Mouse (Mus musculus) Patski (cell line): ENCODE data around the gene Fam124b. TPM values are rescaled to one million over a fixed set of nuclear protein-coding genes. Genes with fewer than 3 reads are reported as not detected.

Experiments used
- ATAC-seq: fragments of 100-300 bp; one replicate; pipeline ENCODE4 v1.8.0; 2021
- CTCF ChIA-PET: fragments of 350-600 bp; sonication (Branson Sonifier 250); formaldehyde crosslinking; loops from one replicate; lab custom pipeline; 2022; ENCODE audit warnings: inconsistent platforms; lab: Charles Lee
- POLR2A ChIA-PET: fragments of 350-600 bp; sonication (Branson Sonifier 250); formaldehyde crosslinking; loops from one replicate; lab custom pipeline; 2022; ENCODE audit warnings: antibody characterized with exemption, inconsistent platforms; lab: Charles Lee
- DNase-seq: peaks from one replicate; pipeline ENCODE4 v3.0.0-alpha.2; 2011; ENCODE audit warnings: low read depth, low spot score
- H3K27me3 ChIP-seq: fragments of 371-371 bp; one replicate; pipeline ENCODE4 v1.5.1; 2021
- CTCF ChIP-seq: fragments of 100-300 bp; IDR thresholded peaks from one replicate; pipeline ENCODE4 v1.5.1; 2021
- in situ Hi-C: fragments of 300-500 bp; cut with MboI; formaldehyde crosslinking; loops from 3 replicates; pipeline ENCODE4 v1.11.1; 2018; ENCODE audit warnings: low pct_unique_long_range_greater_than_20kb, mixed read lengths
- polyA plus RNA-seq: library from polyadenylated mRNA; unstranded; gene quantifications from one replicate; pipeline ENCODE4 v1.2.3, GENCODE M21; 2021

Gene Fam124b
- polyA plus RNA-seq = not detected

DNA sequence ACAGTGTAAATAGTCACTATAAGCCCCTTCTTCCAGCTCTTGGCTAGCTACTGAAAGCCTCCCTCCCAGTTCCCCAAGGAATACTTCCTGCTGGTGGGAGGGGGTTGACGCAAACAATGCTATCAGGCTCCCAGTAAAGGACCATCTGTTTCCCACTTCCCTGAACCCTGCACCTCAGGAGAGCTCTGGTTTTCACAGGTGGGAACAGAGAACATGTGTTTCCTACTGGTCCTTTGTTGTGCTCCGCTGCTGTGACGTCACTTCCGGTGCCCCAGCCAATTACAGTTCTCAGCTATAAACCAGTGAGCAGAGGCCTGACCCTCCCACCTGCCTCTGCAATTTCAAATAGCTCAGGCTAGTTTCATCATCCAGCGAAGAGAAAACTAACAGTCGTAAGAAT lies at the start of gene Fam124b:
TSS of gene Fam124b (minus strand) at position 206 of the 400 bp plus-strand sequence.
- ChIA-PET CTCF (interaction anchor here (1.7 to 1.8 kb wide), 2 partner anchors 9 to 15 kb away, joined by 4 to 6 read pairs; no protein-coding TSS in a partner anchor), POLR2A (no interaction called here)
- in situ Hi-C loops = no loop called here
- TF ChIP-seq CTCF = no peak
- peaks cover 8% of the 10 kb centered on the region for H3K27me3 ChIP-seq
- DNase-seq (no peak), ATAC-seq (no peak)

DNA sequence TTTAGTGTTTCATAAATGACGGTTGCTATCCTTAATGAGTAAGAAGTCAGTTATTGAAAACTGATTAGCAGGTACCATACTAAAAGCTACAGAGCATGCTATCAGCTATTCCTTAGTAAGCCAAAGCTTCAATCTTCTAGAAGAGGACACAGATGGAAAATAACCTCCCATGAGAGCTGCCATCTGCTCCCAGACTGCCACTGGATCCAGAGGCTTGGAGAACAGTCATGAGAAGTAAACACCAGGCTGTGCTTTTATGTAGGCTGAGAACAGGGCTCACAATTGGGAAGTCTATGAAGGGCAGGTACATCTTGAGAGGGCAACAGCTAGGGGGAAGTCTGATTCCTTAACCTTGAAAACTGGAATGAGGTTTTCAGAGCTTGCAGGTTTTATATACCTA lies 42.2 kb upstream of the Fam124b start:
- ATAC-seq = no peak
- TF ChIP-seq CTCF = no peak
- no peak for DNase-seq
- ChIA-PET CTCF (no interaction called here), POLR2A (no interaction called here)
- in situ Hi-C loops = no loop called here
- H3K27me3 ChIP-seq = no peaks in the 10 kb centered on the region

DNA sequence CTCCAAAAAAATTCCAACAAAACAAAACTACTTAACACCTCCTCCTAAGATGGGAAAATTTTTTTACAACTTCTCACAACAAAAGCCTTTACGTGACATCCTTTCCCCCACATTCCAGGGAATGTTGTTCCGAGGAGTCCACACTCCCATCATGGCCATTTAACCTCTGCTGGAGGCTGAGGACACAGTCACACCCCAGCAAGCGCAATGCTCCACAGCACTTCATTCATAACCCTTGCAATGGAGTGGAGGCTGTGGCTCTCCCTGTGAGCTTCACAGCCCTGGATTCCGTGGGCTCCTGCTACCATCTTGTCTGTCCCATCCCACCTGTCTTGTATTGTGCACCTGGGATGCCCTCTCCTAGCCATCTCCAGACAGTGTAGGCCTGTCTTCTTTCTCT lies 40.4 kb upstream of the Fam124b start:
- ATAC-seq (peak; percentile 66), DNase-seq (no peak)
- POLR2A ChIA-PET = interaction anchor here (0.5 kb wide), 1 partner anchor 1412 kb away, joined by 3 read pairs; no protein-coding TSS in a partner anchor
- in situ Hi-C loops = no loop called here
- no peak for TF ChIP-seq CTCF
- no peaks in the 10 kb centered on the region for H3K27me3 ChIP-seq
- CTCF ChIA-PET = no interaction called here

DNA sequence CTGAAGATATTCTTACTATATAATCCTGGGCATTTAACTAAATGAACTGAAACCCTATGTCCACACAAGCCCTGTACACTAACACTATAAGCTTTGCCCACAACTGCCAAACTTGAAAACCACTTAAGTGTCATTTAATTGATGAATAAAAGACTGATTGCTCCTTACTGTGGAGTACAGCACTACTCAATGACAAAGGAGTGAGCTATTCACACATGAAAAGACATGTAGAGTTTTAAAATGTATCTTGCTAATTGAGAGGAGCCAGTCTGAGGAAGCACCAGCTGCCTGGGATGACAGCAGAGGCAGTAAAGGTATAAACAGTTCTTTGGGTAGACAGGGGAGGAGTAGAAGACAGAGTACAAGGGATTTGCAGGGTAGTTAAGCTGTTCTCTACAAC lies 35.0 kb upstream of the Fam124b start:
- ChIA-PET POLR2A (no interaction called here), CTCF (interaction anchor here (0.8 to 1.3 kb wide), 2 partner anchors 8 to 10 kb away, joined by 3 to 4 read pairs; no protein-coding TSS in a partner anchor)
- in situ Hi-C loops = no loop called here
- H3K27me3 ChIP-seq = no peaks in the 10 kb centered on the region
- TF ChIP-seq CTCF = no peak
- ATAC-seq (no peak), DNase-seq (no peak)

DNA sequence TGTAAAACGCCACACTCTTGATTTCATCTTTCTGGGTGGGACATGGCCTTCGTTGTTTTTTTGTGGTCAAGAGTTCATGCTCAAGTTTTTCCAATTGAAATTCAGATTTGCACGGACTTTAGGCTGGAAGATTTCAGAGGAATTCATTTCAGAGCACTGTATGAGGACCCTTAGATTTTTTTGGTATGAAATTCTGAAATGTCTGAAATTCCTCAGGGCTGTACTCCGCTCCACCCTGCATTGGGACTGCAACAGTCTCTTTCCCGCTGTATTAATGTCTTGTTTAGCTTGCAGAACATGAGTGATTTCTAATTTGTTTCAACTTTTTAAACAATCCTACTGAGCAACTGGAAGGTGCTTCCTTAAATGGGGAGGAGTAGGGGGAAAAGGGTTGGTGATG lies 32.0 kb upstream of the Fam124b start:
- ChIA-PET CTCF (no interaction called here), POLR2A (no interaction called here)
- in situ Hi-C loops = no loop called here
- DNase-seq = no peak
- no peak for ATAC-seq
- no peak for TF ChIP-seq CTCF
- no peaks in the 10 kb centered on the region for H3K27me3 ChIP-seq

DNA sequence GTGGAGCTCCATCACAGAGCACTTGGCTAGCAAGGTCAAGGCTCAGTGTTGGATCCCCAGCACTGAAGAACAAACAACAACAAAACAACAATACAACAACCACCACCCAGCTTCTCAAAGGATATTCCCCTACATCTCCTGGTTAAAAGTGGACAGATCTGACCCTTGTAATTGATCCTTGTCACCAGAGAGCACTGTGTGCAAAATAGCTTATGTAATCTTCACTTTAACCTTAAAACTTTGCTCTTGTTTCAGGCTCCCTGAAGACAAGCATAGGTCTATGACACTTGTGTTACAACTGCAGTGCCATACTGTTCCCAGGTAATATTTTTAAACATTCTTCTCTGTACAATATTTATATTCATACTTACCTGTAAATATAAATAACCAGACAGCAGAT lies 28.9 kb upstream of the Fam124b start:
- in situ Hi-C loops = no loop called here
- no peak for TF ChIP-seq CTCF
- ATAC-seq (no peak), DNase-seq (no peak)
- H3K27me3 ChIP-seq = no peaks in the 10 kb centered on the region
- CTCF ChIA-PET = interaction anchor here (1.2 kb wide), 1 partner anchor 29 kb away, joined by 3 read pairs; no protein-coding TSS in a partner anchor
- POLR2A ChIA-PET = no interaction called here

DNA sequence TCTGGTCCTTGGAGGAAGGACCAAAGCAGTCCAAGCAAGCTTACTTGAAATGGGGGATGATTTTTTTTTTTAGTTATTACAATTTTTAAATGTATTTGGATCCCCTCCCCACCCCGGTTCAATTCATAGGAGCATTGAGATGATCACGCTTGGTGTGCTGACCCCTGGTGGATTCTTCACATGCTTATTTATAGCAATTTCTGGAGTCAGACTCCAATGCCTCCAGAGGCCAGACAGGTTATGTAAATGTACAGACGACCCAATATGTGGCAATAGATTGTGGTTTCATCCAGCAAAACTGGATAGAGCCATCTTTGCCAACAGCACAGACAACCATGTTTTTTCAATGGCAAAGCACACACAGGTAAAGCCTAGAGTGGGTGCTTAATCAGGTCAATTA lies 25.9 kb upstream of the Fam124b start:
- CTCF ChIA-PET = interaction anchor here (1.8 kb wide), 2 partner anchors 9 to 63 kb away, joined by 3 to 5 read pairs; no protein-coding TSS in a partner anchor
- in situ Hi-C loops = no loop called here
- ATAC-seq (no peak), DNase-seq (no peak)
- POLR2A ChIA-PET = interaction anchor here (0.7 kb wide), 1 partner anchor 185 kb away, joined by 3 read pairs; no protein-coding TSS in a partner anchor
- peak; percentile 31 for TF ChIP-seq CTCF
- no peaks in the 10 kb centered on the region for H3K27me3 ChIP-seq

DNA sequence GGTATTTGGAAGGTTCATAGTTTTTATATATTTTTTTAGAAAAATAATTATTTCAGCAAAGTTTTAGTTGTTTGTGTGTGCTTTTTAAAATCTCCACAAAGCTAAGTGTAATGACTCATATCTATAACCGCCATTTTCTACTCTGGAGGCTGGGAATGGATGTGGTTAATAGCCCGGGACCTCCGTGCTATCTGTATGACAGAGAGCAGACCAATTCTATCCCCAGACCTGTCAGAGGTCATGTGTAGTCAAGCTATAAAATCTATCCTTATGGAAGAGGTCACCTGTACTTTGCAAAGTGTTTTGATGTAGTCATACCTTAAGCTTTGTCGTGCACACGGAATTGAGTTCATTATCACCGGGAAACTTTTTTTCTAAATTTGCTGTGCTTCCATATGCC lies 23.3 kb upstream of the Fam124b start:
- H3K27me3 ChIP-seq = no peaks in the 10 kb centered on the region
- DNase-seq = no peak

DNA sequence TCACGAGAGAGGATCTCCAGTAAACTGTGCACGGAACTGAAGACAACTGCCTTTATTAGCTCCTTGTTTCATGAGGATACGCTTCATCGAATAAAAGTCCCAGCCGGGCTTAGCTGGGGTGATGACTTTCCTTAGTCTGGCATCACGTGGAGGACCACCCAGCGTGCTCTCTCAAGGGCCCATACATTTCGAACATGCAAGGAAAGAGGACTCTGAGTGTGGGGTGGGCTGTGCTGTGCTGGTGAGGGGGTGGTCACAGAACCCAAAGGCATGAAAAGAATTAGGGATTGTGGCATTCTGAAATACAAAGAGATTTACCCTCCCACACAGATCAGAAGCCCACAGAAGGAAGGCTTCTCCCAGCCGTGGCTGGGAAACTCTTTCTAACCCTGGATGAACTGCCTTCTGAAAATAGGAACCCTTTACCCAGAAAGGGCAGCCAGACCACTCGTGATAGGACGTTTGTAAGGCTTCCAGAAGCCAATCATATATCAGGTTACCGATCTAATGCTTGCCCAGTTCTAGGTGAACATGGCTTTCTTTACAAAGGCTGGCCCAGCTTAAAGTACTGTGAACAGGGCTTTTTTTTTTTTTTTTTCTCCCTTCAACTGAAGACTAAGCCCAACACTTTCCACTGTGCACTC lies 21.9 kb upstream of the Fam124b start:
- ATAC-seq (no peak), DNase-seq (no peak)
- H3K27me3 ChIP-seq = no peaks in the 10 kb centered on the region
- no peak for TF ChIP-seq CTCF
- CTCF ChIA-PET = no interaction called here
- POLR2A ChIA-PET = no interaction called here
- in situ Hi-C loops = no loop called here

More for the DNA sequence above, 23.3 kb upstream of the Fam124b start:
- ChIA-PET CTCF (no interaction called here), POLR2A (no interaction called here)
- no peak for ATAC-seq
- in situ Hi-C loops = no loop called here
- no peak for TF ChIP-seq CTCF

DNA sequence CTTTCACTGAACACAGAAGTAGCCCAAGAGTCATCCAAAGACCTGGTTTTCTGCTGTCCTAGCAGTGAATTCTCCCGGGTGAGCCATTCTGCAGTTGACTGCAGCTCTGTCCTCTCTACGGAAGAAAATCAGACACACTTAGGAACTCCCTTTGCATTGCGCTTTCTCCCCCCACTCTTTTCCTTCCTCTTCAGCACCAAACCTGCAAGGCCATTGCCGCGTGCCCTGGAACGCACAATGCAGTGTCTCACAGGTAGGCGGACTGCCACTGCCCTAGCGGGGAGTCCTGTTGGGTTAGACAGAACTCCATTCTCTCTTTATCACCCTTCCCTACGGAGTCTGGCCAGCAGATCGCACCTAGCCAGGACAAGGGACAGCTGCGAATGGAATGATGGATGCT lies 21.2 kb upstream of the Fam124b start:
- in situ Hi-C loops = no loop called here
- TF ChIP-seq CTCF = no peak
- ATAC-seq (no peak), DNase-seq (no peak)
- ChIA-PET CTCF (no interaction called here), POLR2A (no interaction called here)
- H3K27me3 ChIP-seq = peaks cover 4% of the 10 kb centered on the region

DNA sequence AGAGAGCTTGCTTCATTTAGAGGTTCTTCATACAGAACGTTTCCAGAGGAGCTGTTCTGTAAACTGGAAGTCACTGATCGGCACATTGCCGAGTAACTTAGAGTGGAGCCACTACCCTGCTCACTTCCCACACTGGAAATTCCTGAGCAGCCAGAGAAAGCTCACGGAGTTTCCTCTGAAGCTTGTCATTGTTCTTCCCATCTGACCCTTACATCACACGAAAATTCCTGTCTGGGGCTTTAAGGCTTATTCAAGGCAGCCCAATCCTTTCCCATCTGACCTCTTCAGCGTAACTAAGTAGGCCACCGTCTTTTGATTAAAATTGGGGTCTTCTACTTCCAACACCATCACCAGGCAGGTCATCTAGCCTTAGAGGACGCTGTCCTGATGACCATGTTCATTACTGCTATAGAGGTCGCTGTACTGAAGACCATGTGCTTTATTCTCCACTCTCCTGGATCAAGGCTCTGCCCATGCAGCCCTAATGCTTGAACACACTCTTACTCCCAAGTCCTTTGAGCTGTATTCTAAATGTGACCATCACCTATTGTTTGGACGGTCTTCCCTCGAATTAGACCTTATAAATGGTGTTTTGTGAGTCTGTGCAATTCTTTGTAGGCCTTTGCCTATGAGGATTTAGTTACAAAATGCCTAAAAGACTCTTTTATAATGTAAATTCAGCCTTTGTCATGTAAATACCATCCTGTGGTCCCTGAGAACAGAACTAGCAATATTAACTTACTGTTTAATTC lies 18.9 kb upstream of the Fam124b start:
- no peak for DNase-seq
- in situ Hi-C loops = no loop called here
- CTCF ChIA-PET = no interaction called here

More for the DNA sequence above, 18.9 kb upstream of the Fam124b start:
- no peak for TF ChIP-seq CTCF
- peaks cover 16% of the 10 kb centered on the region for H3K27me3 ChIP-seq
- no peak for ATAC-seq
- POLR2A ChIA-PET = no interaction called here
